Mouse (Mus musculus): ENCODE data around the gene Epo.
A peak's percentile ranks its signal among the peaks of the same experiment; 100 is the strongest.

Epo gene

GRCm38 (mm10) chr5:137481138-137481537 lies 51.9 kb downstream of the Epo start:
- DNase-seq (ENCODE audit: low spot score in 2 of 2) = peak; percentile 41 to 65

GRCm38 (mm10) chr5:137476964-137477363 lies 56.1 kb downstream of the Epo start, which contains the start of gene Zan:
Gene Zan (minus strand): TSS chr5:137477064.
- DNase-seq (ENCODE audit: low spot score in 2 of 2) = no peak

- no peak for DNase-seq (ENCODE audit: low spot score in 2 of 2)
Observed at GRCm38 (mm10) chr5:137474351-137474750, 58.7 kb downstream of the Epo start.

GRCm38 (mm10) chr5:137472252-137472904 lies 60.7 kb downstream of the Epo start:
- no peak for DNase-seq (ENCODE audit: low spot score in 2 of 2)

GRCm38 (mm10) chr5:137466946-137467345 lies 66.1 kb downstream of the Epo start:
- DNase-seq (ENCODE audit: low spot score in 2 of 2) = no peak

GRCm38 (mm10) chr5:137465049-137465448 lies 68.0 kb downstream of the Epo start:
- DNase-seq (ENCODE audit: low spot score in 2 of 2) = peak in 1 of 2 experiments; percentile 12

- DNase-seq (ENCODE audit: low spot score in 2 of 2) = no peak
Observed at GRCm38 (mm10) chr5:137455866-137456591, 77.0 kb downstream of the Epo start.

- no peak for DNase-seq (ENCODE audit: low spot score in 2 of 2)
Observed at GRCm38 (mm10) chr5:137455206-137455605, 77.8 kb downstream of the Epo start.

GRCm38 (mm10) chr5:137445536-137445935 lies 87.5 kb downstream of the Epo start:
- no peak for DNase-seq (ENCODE audit: low spot score in 2 of 2)

GRCm38 (mm10) chr5:137440216-137440855 lies 92.7 kb downstream of the Epo start:
- no peak for DNase-seq (ENCODE audit: low spot score in 2 of 2)

GRCm38 (mm10) chr5:137433889-137434288 lies 99.2 kb downstream of the Epo start:
- no peak for DNase-seq (ENCODE audit: low spot score in 2 of 2)

Measured in frontal cortex, postnatal 10 days (tissue).